Mouse (Mus musculus) kidney, postnatal 10 days (tissue): Measurements from ENCODE around the gene Slc25a39.

Source experiments
- DNase-seq: peaks from one replicate; pipeline ENCODE4 v3.0.0; 2021; ENCODE audit warnings: mixed read lengths

Slc25a39 gene

GRCm38 (mm10) chr11:102435754-102436470 is 28.2 kb upstream of the Slc25a39 start:
- peak; percentile 75 for DNase-seq

- DNase-seq, result no peak
Measured at GRCm38 (mm10) chr11:102434816-102435705, 27.3 kb upstream of the Slc25a39 start.

GRCm38 (mm10) chr11:102434406-102434805 is 26.7 kb upstream of the Slc25a39 start:
- DNase-seq, result peak; percentile 93

- DNase-seq, result no peak
Measured at GRCm38 (mm10) chr11:102433866-102434265, 26.1 kb upstream of the Slc25a39 start.

GRCm38 (mm10) chr11:102432896-102433295 is 25.1 kb upstream of the Slc25a39 start:
- DNase-seq, result no peak

- DNase-seq, result peak; percentile 26
Measured at GRCm38 (mm10) chr11:102432115-102432843, 24.5 kb upstream of the Slc25a39 start.

- DNase-seq, result no peak
Measured at GRCm38 (mm10) chr11:102431728-102432114, 24.0 kb upstream of the Slc25a39 start.

GRCm38 (mm10) chr11:102431018-102431645 is 23.4 kb upstream of the Slc25a39 start:
- DNase-seq, result peak; percentile 90

- peak; percentile 93 for DNase-seq
Measured at GRCm38 (mm10) chr11:102430121-102431017, 22.6 kb upstream of the Slc25a39 start, which contains the start of gene Grn. TSS of gene Grn (plus strand) at chr11:102430315.

- DNase-seq, result no peak
Measured at GRCm38 (mm10) chr11:102429551-102429950, 21.8 kb upstream of the Slc25a39 start.

- DNase-seq, result no peak
Measured at GRCm38 (mm10) chr11:102428981-102429540, 21.3 kb upstream of the Slc25a39 start.

- no peak for DNase-seq
Measured at GRCm38 (mm10) chr11:102425555-102426316, 18.0 kb upstream of the Slc25a39 start.

- DNase-seq, result no peak
Measured at GRCm38 (mm10) chr11:102424666-102425065, 16.9 kb upstream of the Slc25a39 start.

- no peak for DNase-seq
Measured at GRCm38 (mm10) chr11:102421559-102421958, 13.8 kb upstream of the Slc25a39 start.

- no peak for DNase-seq
Measured at GRCm38 (mm10) chr11:102418887-102419286, 11.1 kb upstream of the Slc25a39 start.

GRCm38 (mm10) chr11:102417160-102417559 is 9.4 kb upstream of the Slc25a39 start:
- no peak for DNase-seq

- DNase-seq, result no peak
Measured at GRCm38 (mm10) chr11:102415034-102415802, 7.5 kb upstream of the Slc25a39 start.

- peak; percentile 2 for DNase-seq
Measured at GRCm38 (mm10) chr11:102413059-102413458, 5.3 kb upstream of the Slc25a39 start.

GRCm38 (mm10) chr11:102411704-102412103 is 4.0 kb upstream of the Slc25a39 start:
- DNase-seq, result peak; percentile 97

- no peak for DNase-seq
Measured at GRCm38 (mm10) chr11:102411061-102411460, 3.3 kb upstream of the Slc25a39 start.
